Mouse (Mus musculus) cortical plate, adult 2 months (tissue): ENCODE measurements around the gene C5ar1.

Experiments
- CTCF ChIP-seq: fragments of 200-500 bp; IDR thresholded peaks from 2 replicates; pipeline ENCODE4 v1.5.1; 2011; ENCODE audit warnings: mild to moderate bottlenecking, control low read depth, low read length; ENCODE audit not compliant: insufficient read depth; ENCODE audit errors: extremely low read depth
- POLR2A ChIP-seq: fragments of 200-500 bp; IDR thresholded peaks from 2 replicates; pipeline ENCODE4 v1.6.1; 2011; ENCODE audit warnings: mild to moderate bottlenecking, low read length, control low read depth; ENCODE audit not compliant: insufficient read depth; ENCODE audit errors: extremely low read depth

- TF ChIP-seq CTCF (no peak), POLR2A (no peak)
These were observed 28.5 kb upstream of the C5ar1 start for GRCm38 (mm10) chr7:16287791-16288190.
